Mouse (Mus musculus) heart, adult 2 months (tissue): ENCODE results near the gene Wdr43. TPM values are rescaled to one million over a fixed set of nuclear protein-coding genes. Genes with fewer than 3 reads are reported as not detected.
"Not testable (repeated sequence)": the region's sequence is repeated elsewhere in the genome, so short reads cannot be mapped to it uniquely, and the experiment has no call there.

Source experiments
- DNase-seq, 2 experiments: peaks; one replicate each; pipeline ENCODE4 v3.0.0; 2021
- H3K27ac ChIP-seq: fragments of 200-600 bp; 2 replicates; pipeline ENCODE4 v1.8.1; 2022
- H3K27me3 ChIP-seq: fragments of 200-500 bp; 2 replicates; pipeline ENCODE4 v1.6.1; 2012; ENCODE audit warnings: mild to moderate bottlenecking, low read length, inconsistent platforms, mixed read lengths; ENCODE audit not compliant: control insufficient read depth, insufficient read depth
- H3K36me3 ChIP-seq: fragments of 200-500 bp; 2 replicates; pipeline ENCODE4 v1.6.1; 2012; ENCODE audit warnings: low read length, inconsistent platforms; ENCODE audit not compliant: control insufficient read depth, insufficient read depth
- H3K4me1 ChIP-seq: fragments of 200-500 bp; 2 replicates; pipeline ENCODE4 v1.6.1; 2011; ENCODE audit warnings: low read length; ENCODE audit not compliant: control insufficient read depth, insufficient read depth
- H3K4me3 ChIP-seq: fragments of 200-600 bp; 2 replicates; pipeline ENCODE4 v1.8.1; 2022
- H3K79me2 ChIP-seq: fragments of 200-500 bp; replicated peaks from 2 replicates; pipeline ENCODE4 v1.6.1; 2012; ENCODE audit warnings: mild to moderate bottlenecking, inconsistent platforms, low read length, moderate library complexity, mixed read lengths; ENCODE audit not compliant: control insufficient read depth, insufficient read depth
- H3K9ac ChIP-seq: fragments of 200-500 bp; 2 replicates; pipeline ENCODE4 v1.6.1; 2012; ENCODE audit warnings: low read depth, mild to moderate bottlenecking, control low read depth, inconsistent platforms, low read length, mixed read lengths
- CTCF ChIP-seq: fragments of 200-600 bp; IDR thresholded peaks from 2 replicates; pipeline ENCODE4 v1.8.1; 2022; ENCODE audit warnings: antibody characterized with exemption, mild to moderate bottlenecking, moderate library complexity
- EP300 ChIP-seq: fragments of 200-500 bp; IDR thresholded peaks from 2 replicates; pipeline ENCODE4 v1.6.1; 2011; ENCODE audit warnings: low read depth, low read length, control low read depth; ENCODE audit not compliant: insufficient read depth
- POLR2A ChIP-seq: fragments of 200-500 bp; IDR thresholded peaks from 2 replicates; pipeline ENCODE4 v1.6.1; 2011; ENCODE audit warnings: mild to moderate bottlenecking, low read depth, low read length, control low read depth; ENCODE audit not compliant: insufficient read depth
- WGBS: fragments of 180-500 bp; shearing (Covaris S2); methylation state at CpG from one replicate; pipeline ENCODE4 v1.1.7; 2018; 5-methylcytosine and 5-hydroxymethylcytosine counted together
- intact Hi-C: fragments of 180-260 bp; cut with DNase I; formaldehyde crosslinking; loops from one replicate; pipeline ENCODE4 v1.15.1; 2025
- polyA plus RNA-seq: library from polyadenylated mRNA; depleted of rRNA; stranded (reverse); fragments of >200 nt; gene quantifications from 2 replicates; pipeline ENCODE4 v1.2.3, GENCODE M21; 2012
- total RNA-seq, 2 experiments: library from RNA; stranded (reverse); gene quantifications; 2 replicates each; pipeline ENCODE4 v1.2.3; 2021

Gene Wdr43
- total and polyA plus RNA-seq, 3 experiments, result 8.4 to 21.9 (median 19.1) TPM

GRCm38 (mm10) chr17:71617033-71617362 lies 1.3 kb downstream of the Wdr43 start:
- Histone ChIP-seq H3K9ac (peak overlapping the region; percentile 86), H3K79me2 (peaks cover 6% of the 10 kb centered on the region), H3K27me3 (no peaks in the 10 kb centered on the region), H3K4me1 (peaks cover 5% of the 10 kb centered on the region), H3K4me3 (peak overlapping the region; percentile 79), H3K36me3 (peaks cover 5% of the 10 kb centered on the region), H3K27ac (no peak overlapping the region; the same call in 1 of the 2 replicates)
- TF ChIP-seq CTCF (no peak), EP300 (no peak), POLR2A (no peak)
- DNase-seq, result no peak
- WGBS, result under 1% methylated on average over 10 of the region's 10 CpGs
- intact Hi-C loops, result loop anchor here (5.0 to 10.0 kb wide), 2 partner anchors 65 to 142 kb away; partner anchors contain the start of genes Smchd1 and Spdya

GRCm38 (mm10) chr17:71617974-71618373 lies 2.3 kb downstream of the Wdr43 start:
- intact Hi-C loops, result loop anchor here (5.0 to 10.0 kb wide), 2 partner anchors 66 to 143 kb away; partner anchors contain the start of genes Smchd1 and Spdya

DNA sequence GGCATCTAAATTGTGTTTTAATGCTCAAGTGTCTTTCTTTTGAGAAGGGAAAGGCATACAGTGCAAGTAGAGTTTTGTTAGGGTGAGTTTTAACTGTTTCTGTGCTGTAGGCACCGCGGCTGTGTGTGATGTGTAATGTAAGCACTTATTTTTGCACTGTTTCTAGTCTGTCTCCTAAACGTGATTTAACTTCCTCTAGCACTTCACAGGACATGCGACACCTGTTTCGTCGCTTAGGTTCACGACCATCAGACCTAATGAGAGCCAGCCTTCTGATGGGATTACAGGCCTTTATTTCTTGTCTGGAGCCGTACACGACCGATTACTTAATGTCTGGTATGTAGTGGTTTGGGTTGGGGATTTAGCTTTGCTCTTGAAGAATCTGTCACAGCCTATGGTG lies 16.1 kb downstream of the Wdr43 start:
- Histone ChIP-seq H3K36me3 (no peaks in the 10 kb centered on the region), H3K4me1 (no peaks in the 10 kb centered on the region), H3K27ac (no peak overlapping the region), H3K27me3 (no peaks in the 10 kb centered on the region), H3K4me3 (no peak overlapping the region), H3K9ac (no peak overlapping the region), H3K79me2 (peaks cover 3% of the 10 kb centered on the region; the same call in 1 of the 2 replicates)
- WGBS, result 91% methylated on average over 10 of the region's 10 CpGs
- DNase-seq, result no peak
- TF ChIP-seq CTCF (no peak), POLR2A (no peak)
- intact Hi-C loops, result no loop called here

More at GRCm38 (mm10) chr17:71617974-71618373, 2.3 kb downstream of the Wdr43 start:
- peaks cover 5% of the 10 kb centered on the region for H3K4me1 ChIP-seq
- DNase-seq, result no peak
- no peak for TF ChIP-seq POLR2A
- TF ChIP-seq CTCF, result no peak
- TF ChIP-seq EP300, result no peak
- no peak overlapping the region for H3K4me3 ChIP-seq
- H3K27me3 ChIP-seq, result no peaks in the 10 kb centered on the region
- WGBS, result 43% methylated on average over 4 of the region's 4 CpGs
- H3K36me3 ChIP-seq, result peaks cover 5% of the 10 kb centered on the region
- peaks cover 6% of the 10 kb centered on the region for H3K79me2 ChIP-seq
- no peak overlapping the region for H3K9ac ChIP-seq
- no peak overlapping the region for H3K27ac ChIP-seq

DNA sequence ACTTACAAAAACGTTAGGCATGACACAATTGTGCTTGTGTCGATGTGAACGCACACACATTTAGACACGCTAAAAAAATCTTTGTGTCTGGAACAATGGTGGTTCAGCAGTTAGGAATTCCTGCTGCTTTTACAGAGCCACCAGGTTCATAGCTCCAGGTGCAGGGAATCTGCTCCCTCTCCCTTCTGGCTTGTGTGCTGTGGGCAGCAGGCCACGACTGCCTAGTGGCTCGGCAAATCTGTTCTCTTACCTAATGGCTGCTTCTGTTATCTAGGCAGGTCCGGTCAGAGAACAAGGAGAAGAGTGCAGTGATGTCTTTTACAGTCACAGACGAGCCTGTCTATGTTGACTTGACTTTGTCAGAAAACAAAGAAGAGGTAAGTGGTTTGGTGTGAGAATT lies 17.7 kb downstream of the Wdr43 start:
- intact Hi-C loops, result no loop called here

DNA sequence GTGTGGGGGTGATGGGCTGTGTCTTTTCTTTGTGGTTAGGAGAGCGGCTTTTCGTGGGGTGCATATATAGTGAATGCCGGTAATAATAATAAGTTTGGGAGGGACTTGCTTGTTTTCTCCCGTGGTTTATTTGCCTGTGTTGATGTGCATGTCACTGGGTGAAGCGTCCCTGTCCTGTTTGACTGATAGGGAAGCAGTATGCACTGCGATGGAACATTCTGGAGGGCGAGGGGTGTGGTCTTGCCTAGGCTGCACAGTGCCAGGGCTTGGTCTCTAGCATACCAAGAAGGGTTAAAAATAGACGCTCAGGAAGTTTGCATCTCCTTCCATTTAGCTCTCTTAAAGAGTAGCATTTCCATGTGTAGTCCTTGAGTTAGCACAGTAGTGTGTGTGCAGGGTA lies 21.1 kb downstream of the Wdr43 start:
- intact Hi-C loops, result no loop called here
- H3K79me2 ChIP-seq, result no peaks in the 10 kb centered on the region
- no peak overlapping the region for H3K27ac ChIP-seq
- no peak overlapping the region for H3K9ac ChIP-seq
- H3K36me3 ChIP-seq, result no peaks in the 10 kb centered on the region; the same call in 1 of the 2 replicates
- H3K4me1 ChIP-seq, result no peaks in the 10 kb centered on the region
- H3K27me3 ChIP-seq, result no peaks in the 10 kb centered on the region
- TF ChIP-seq CTCF (no peak), EP300 (no peak), POLR2A (no peak)
- DNase-seq, result no peak
- no peak overlapping the region for H3K4me3 ChIP-seq
- WGBS, result 88% methylated on average over 8 of the region's 8 CpGs

More for the DNA sequence above, 17.7 kb downstream of the Wdr43 start:
- H3K9ac ChIP-seq, result no peak overlapping the region
- no peak for TF ChIP-seq EP300
- TF ChIP-seq POLR2A, result no peak
- TF ChIP-seq CTCF, result no peak
- no peak for DNase-seq
- 74% methylated on average over 8 of the region's 8 CpGs for WGBS
- 0 out of 2 replicates have a peak, but pooled peaks cover 1% of the 10 kb centered on the region for H3K79me2 ChIP-seq
- no peak overlapping the region for H3K27ac ChIP-seq
- H3K4me1 ChIP-seq, result no peaks in the 10 kb centered on the region
- no peaks in the 10 kb centered on the region for H3K36me3 ChIP-seq
- H3K27me3 ChIP-seq, result no peaks in the 10 kb centered on the region
- no peak overlapping the region for H3K4me3 ChIP-seq

DNA sequence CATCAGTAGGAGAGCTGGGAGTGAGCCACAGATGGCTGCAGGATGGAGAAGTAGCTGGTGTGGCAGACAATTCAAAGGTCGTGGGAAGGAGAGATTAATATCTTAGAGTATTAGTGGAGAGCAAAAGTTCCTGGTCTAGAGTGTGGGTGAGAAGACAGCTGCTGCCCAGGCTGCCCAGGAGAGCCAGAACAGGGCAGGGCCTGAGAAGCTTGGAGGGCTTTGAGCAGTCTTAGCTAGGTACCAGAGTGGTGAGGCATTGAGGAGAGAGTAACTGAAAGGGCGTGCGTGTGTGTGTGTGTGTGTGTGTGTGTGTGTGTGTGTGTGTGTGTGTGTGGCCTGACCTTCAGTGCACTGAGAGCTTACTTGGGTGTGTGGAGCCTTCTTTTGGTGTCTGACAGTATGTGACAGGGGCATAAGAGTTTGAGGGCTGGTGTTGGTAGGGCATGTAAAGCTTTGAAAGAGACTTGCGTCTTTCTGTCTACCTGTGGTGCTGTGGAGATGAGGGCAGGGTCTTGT lies 22.1 kb downstream of the Wdr43 start:
- Histone ChIP-seq H3K79me2 (no peaks in the 10 kb centered on the region), H3K4me1 (no peaks in the 10 kb centered on the region), H3K36me3 (no peaks in the 10 kb centered on the region; the same call in 1 of the 2 replicates), H3K9ac (no peak overlapping the region), H3K27me3 (no peaks in the 10 kb centered on the region), H3K4me3 (no peak overlapping the region), H3K27ac (no peak overlapping the region)
- intact Hi-C loops, result no loop called here
- DNase-seq, result no peak
- TF ChIP-seq POLR2A (no peak), CTCF (no peak)
- WGBS, result 81% methylated on average over 4 of the region's 4 CpGs

- H3K4me3 ChIP-seq, H3K9ac ChIP-seq, H3K4me1 ChIP-seq, H3K27ac ChIP-seq, intact Hi-C loops, DNase-seq, H3K79me2 ChIP-seq, H3K36me3 ChIP-seq, H3K27me3 ChIP-seq: not testable (repeated sequence)
- 78% methylated on average over 5 of the region's 5 CpGs for WGBS
Observed at GRCm38 (mm10) chr17:71639056-71639455, 23.4 kb downstream of the Wdr43 start.
